In the genomic region with DNA sequence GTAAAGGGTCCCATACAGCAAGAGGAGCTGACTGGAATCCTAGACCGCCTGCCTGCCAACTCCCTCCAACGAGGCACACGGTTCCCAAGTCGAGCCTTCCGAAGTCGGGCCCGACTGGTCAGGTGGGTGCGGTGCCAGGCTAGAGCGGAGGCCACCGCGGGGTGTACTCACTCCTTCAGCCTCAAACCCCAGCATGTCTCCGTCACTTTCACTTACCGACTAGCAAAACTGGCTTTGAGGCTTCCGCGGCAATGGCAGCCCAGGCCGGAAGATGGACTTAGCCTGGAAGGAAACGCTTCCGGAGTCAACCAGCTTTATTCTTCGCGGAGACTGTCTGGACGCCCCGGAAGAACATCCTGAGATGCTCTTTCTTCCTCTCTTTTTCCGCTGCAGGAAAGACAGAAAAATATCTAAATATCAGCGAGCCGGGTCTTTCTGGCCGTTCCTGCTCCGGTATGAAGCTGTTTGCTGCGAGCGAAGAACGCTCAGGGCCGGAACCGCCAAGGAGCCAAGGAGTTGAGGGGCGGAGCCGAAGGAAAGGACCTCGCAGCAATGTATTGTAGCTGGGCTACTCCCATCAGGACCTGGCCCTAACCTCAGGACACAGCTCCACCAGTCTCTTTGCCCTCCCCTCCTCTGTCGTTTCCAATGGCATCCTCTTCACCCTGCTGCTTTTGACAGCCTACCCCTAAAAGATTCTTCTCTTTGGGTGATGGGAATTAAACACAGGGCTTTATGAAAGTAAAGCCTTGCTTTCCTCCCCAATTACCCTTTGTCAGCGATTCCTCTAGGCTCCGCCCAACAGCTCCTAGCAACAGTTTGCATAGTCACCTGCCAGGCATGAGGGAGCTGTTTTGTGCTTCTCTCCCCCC, we compare ENCODE assay signal across 8 mouse cellular contexts. TPM values are rescaled to one million over a fixed set of nuclear protein-coding genes. Genes with fewer than 3 reads are reported as not detected.
DNase-seq lines count a peak whose midpoint lies in the region; ATAC-seq and TF ChIP-seq lines count a peak whose summit lies in the region.

No protein-coding gene starts in this region.

- H3K79me2 ChIP-seq in liver, adult 2 months (ENCODE audit: control insufficient read depth, insufficient read depth, low read length) = peaks cover 3% of the 10 kb centered on the region; the same call in 1 of the 2 replicates

- no peaks in the 10 kb centered on the region for H3K27me3 ChIP-seq in heart, embryonic 12.5 days (replicated peaks)
- H3K27me3 ChIP-seq in kidney, postnatal 0 days (ENCODE audit: insufficient read depth, low read length) = no peaks in the 10 kb centered on the region
- H3K27me3 ChIP-seq in liver, adult 2 months (ENCODE audit: control insufficient read depth, insufficient read depth, low read length) = no peaks in the 10 kb centered on the region

- H3K9ac ChIP-seq in heart, embryonic 12.5 days = peak overlapping the region; percentile 78
- peak overlapping the region; percentile 72 for H3K9ac ChIP-seq in kidney, postnatal 0 days (ENCODE audit: low read depth, low read length)
- peak overlapping the region; percentile 89 for H3K9ac ChIP-seq in liver, adult 2 months (ENCODE audit: low read depth, low read length)

- H3K4me3 ChIP-seq in brown adipose tissue, adult 24 weeks (ENCODE audit: insufficient read depth, low read depth, low read length) = peak overlapping the region; percentile 95
- peak overlapping the region; percentile 75 for H3K4me3 ChIP-seq in heart, embryonic 12.5 days
- H3K4me3 ChIP-seq in kidney, postnatal 0 days (replicated peaks; ENCODE audit: low read depth, low read length) = peak overlapping the region; percentile 62
- H3K4me3 ChIP-seq in liver, adult 2 months (ENCODE audit: insufficient read depth, low read depth, low read length) = peak overlapping the region; percentile 88

- H3K27ac ChIP-seq in brown adipose tissue, adult 24 weeks (replicated peaks; ENCODE audit: low read depth, low read length) = peak overlapping the region; percentile 88
- peak overlapping the region; percentile 89 for H3K27ac ChIP-seq in heart, embryonic 12.5 days (ENCODE audit: poor library complexity, severe bottlenecking)
- H3K27ac ChIP-seq in kidney, postnatal 0 days = peak overlapping the region; percentile 96
- H3K27ac ChIP-seq in liver, adult 2 months (replicated peaks; ENCODE audit: insufficient read depth, low read depth, low read length) = peak overlapping the region; percentile 62

- no peaks in the 10 kb centered on the region for H3K9me3 ChIP-seq in heart, embryonic 12.5 days (replicated peaks)
- H3K9me3 ChIP-seq in kidney, postnatal 0 days (replicated peaks; ENCODE audit: low read length) = no peaks in the 10 kb centered on the region

- no peak for TF ChIP-seq CTCF in kidney, postnatal 0 days (IDR thresholded peaks at IDR 0.05; ENCODE audit: low read depth)
- no peak for TF ChIP-seq CTCF in liver, adult 2 months (IDR thresholded peaks at IDR 0.05; ENCODE audit: low read depth, low read length)

- under 1% methylated on average over 38 of the region's 38 CpGs for WGBS in heart, embryonic 12.5 days
- WGBS in kidney, postnatal 0 days = under 1% methylated on average over 38 of the region's 38 CpGs
- WGBS in liver, adult 2 months = under 1% methylated on average over 38 of the region's 38 CpGs

- H3K4me1 ChIP-seq in brown adipose tissue, adult 24 weeks (ENCODE audit: control insufficient read depth, insufficient read depth, insufficient read length, low read length) = peaks cover 4% of the 10 kb centered on the region; the same call in 1 of the 2 replicates
- H3K4me1 ChIP-seq in heart, embryonic 12.5 days (replicated peaks) = peaks cover 10% of the 10 kb centered on the region
- H3K4me1 ChIP-seq in kidney, postnatal 0 days (replicated peaks; ENCODE audit: insufficient read depth, low read length) = peaks cover 9% of the 10 kb centered on the region
- H3K4me1 ChIP-seq in liver, adult 2 months (ENCODE audit: control insufficient read depth, insufficient read depth, low read length) = 0 out of 2 replicates have a peak, but pooled peaks cover 2% of the 10 kb centered on the region

- TF ChIP-seq POLR2A in liver, adult 2 months (IDR thresholded peaks at IDR 0.05; ENCODE audit: extremely low read depth, insufficient read depth, low read length) = 0 out of 2 replicates have a peak, but pooled peaks have one; percentile 31

- peak; percentile 92 for DNase-seq in CD4-positive, CD25-positive, alpha-beta regulatory T cell, adult 2 months (ENCODE audit: low read depth, low spot score)
- DNase-seq in kidney, postnatal 0 days (ENCODE audit: low spot score) = peak; percentile 97
- peak; percentile 88 for DNase-seq in liver, adult 2 months (ENCODE audit: extremely low read depth, low read depth, low spot score)
- peak; percentile 84 for DNase-seq in spleen, postnatal 36 days (ENCODE audit: low spot score in 2 of 2)

- ATAC-seq in erythroid progenitor cell, adult 5-6 weeks (replicated peaks; ENCODE audit: low FRiP score, poor library complexity, severe bottlenecking) = peak; percentile 96
- peak; percentile 94 for ATAC-seq in heart, embryonic 12.5 days (ENCODE audit: insufficient number of reproducible peaks, low FRiP score)
- ATAC-seq in kidney, postnatal 0 days (replicated peaks; ENCODE audit: low FRiP score, low read depth) = peak; percentile 92
- peak; percentile 97 for ATAC-seq in monocyte, adult 5-6 weeks (replicated peaks; ENCODE audit: insufficient number of reproducible peaks, low FRiP score, low TSS enrichment, poor library complexity, severe bottlenecking)

- peak overlapping the region; percentile 81 for H3K4me2 ChIP-seq in heart, embryonic 12.5 days
- peak overlapping the region; percentile 75 for H3K4me2 ChIP-seq in kidney, postnatal 0 days (ENCODE audit: low read length)

- H3K36me3 ChIP-seq in heart, embryonic 12.5 days = peaks cover 20% of the 10 kb centered on the region
- H3K36me3 ChIP-seq in kidney, postnatal 0 days (ENCODE audit: insufficient read depth, low read length) = peaks cover 5% of the 10 kb centered on the region
- peaks cover 9% of the 10 kb centered on the region; the same call in 1 of the 2 replicates for H3K36me3 ChIP-seq in liver, adult 2 months (ENCODE audit: control insufficient read depth, insufficient read depth, low read length)

RNA-seq across cellular contexts. Expression of a gene that starts 8.1 kb away (rescaled TPM):
- 8.0 and 12.3 TPM in 2 replicates for polyA plus RNA-seq in brown adipose tissue, adult 24 weeks (2012; ENCODE audit: insufficient read depth, insufficient read length, missing spikeins)
- total RNA-seq in erythroid progenitor cell, adult 5-6 weeks (2015; ENCODE audit: low replicate concordance) = 37.8 and 40.7 TPM in 2 replicates
- total RNA-seq in erythroid progenitor cell, adult 5-6 weeks (2017; ENCODE audit: low replicate concordance) = 48.0 and 62.0 TPM in 2 replicates
- 14.6 and 17.5 TPM in 2 replicates for polyA plus RNA-seq in heart, embryonic 12.5 days (2016; fragmentation: Nextera tagmentation; extraction: Ambion mirVana)
- 8.5 and 8.9 TPM in 2 replicates for polyA plus RNA-seq in kidney, postnatal 0 days (2015; fragmentation: Nextera tagmentation; extraction: Ambion mirVana)
- 16.7 and 17.2 TPM in 2 replicates for total RNA-seq in liver, adult 2 months (2014; rRNA removed)
- 2.4 and 3.0 TPM in 2 replicates for polyA plus RNA-seq in liver, adult 2 months (2012; rRNA removed)
- 48.1 to 72.0 TPM (median 49.0 TPM) in 3 replicates for total RNA-seq in monocyte, adult 5-6 weeks (2017)

RNA-seq across cellular contexts. Expression of a gene that starts 12.1 kb away (rescaled TPM):
- 3.1 and 3.2 TPM in 2 replicates for polyA plus RNA-seq in brown adipose tissue, adult 24 weeks (2012; ENCODE audit: insufficient read depth, insufficient read length, missing spikeins)
- 5.4 and 9.2 TPM in 2 replicates for total RNA-seq in erythroid progenitor cell, adult 5-6 weeks (2015; ENCODE audit: low replicate concordance)
- 6.4 and 8.0 TPM in 2 replicates for total RNA-seq in erythroid progenitor cell, adult 5-6 weeks (2017; ENCODE audit: low replicate concordance)
- polyA plus RNA-seq in heart, embryonic 12.5 days (2016; fragmentation: Nextera tagmentation; extraction: Ambion mirVana) = 7.2 and 7.4 TPM in 2 replicates
- polyA plus RNA-seq in kidney, postnatal 0 days (2015; fragmentation: Nextera tagmentation; extraction: Ambion mirVana) = 3.5 and 4.8 TPM in 2 replicates
- 5.1 and 6.5 TPM in 2 replicates for total RNA-seq in liver, adult 2 months (2014; rRNA removed)
- 0.70 and 1.1 TPM in 2 replicates for polyA plus RNA-seq in liver, adult 2 months (2012; rRNA removed)
- 10.5 to 20.5 TPM (median 13.9 TPM) in 3 replicates for total RNA-seq in monocyte, adult 5-6 weeks (2017)

RNA-seq across cellular contexts. Expression of a gene that starts 12.1 kb away (rescaled TPM):
- 6.8 and 8.7 TPM in 2 replicates for polyA plus RNA-seq in brown adipose tissue, adult 24 weeks (2012; ENCODE audit: insufficient read depth, insufficient read length, missing spikeins)
- total RNA-seq in erythroid progenitor cell, adult 5-6 weeks (2015; ENCODE audit: low replicate concordance) = 6.5 and 14.3 TPM in 2 replicates
- 13.2 and 22.3 TPM in 2 replicates for total RNA-seq in erythroid progenitor cell, adult 5-6 weeks (2017; ENCODE audit: low replicate concordance)
- 4.7 and 5.4 TPM in 2 replicates for polyA plus RNA-seq in heart, embryonic 12.5 days (2016; fragmentation: Nextera tagmentation; extraction: Ambion mirVana)
- 5.0 and 5.3 TPM in 2 replicates for polyA plus RNA-seq in kidney, postnatal 0 days (2015; fragmentation: Nextera tagmentation; extraction: Ambion mirVana)
- 8.2 and 8.5 TPM in 2 replicates for total RNA-seq in liver, adult 2 months (2014; rRNA removed)
- polyA plus RNA-seq in liver, adult 2 months (2012; rRNA removed) = 0.88 and 1.1 TPM in 2 replicates
- 34.4 to 36.5 TPM (median 35.6 TPM) in 3 replicates for total RNA-seq in monocyte, adult 5-6 weeks (2017)

RNA-seq across cellular contexts. Expression of a gene that starts 12.2 kb away (rescaled TPM):
- polyA plus RNA-seq in brown adipose tissue, adult 24 weeks (2012; ENCODE audit: insufficient read depth, insufficient read length, missing spikeins) = 16.6 and 26.6 TPM in 2 replicates
- 5.4 and 5.9 TPM in 2 replicates for total RNA-seq in erythroid progenitor cell, adult 5-6 weeks (2015; ENCODE audit: low replicate concordance)
- 15.4 and 21.3 TPM in 2 replicates for total RNA-seq in erythroid progenitor cell, adult 5-6 weeks (2017; ENCODE audit: low replicate concordance)
- 37.2 and 39.2 TPM in 2 replicates for polyA plus RNA-seq in heart, embryonic 12.5 days (2016; fragmentation: Nextera tagmentation; extraction: Ambion mirVana)
- 28.3 and 30.5 TPM in 2 replicates for polyA plus RNA-seq in kidney, postnatal 0 days (2015; fragmentation: Nextera tagmentation; extraction: Ambion mirVana)
- total RNA-seq in liver, adult 2 months (2014; rRNA removed) = 18.2 and 19.1 TPM in 2 replicates
- 3.4 and 4.0 TPM in 2 replicates for polyA plus RNA-seq in liver, adult 2 months (2012; rRNA removed)
- 36.5 to 57.2 TPM (median 42.7 TPM) in 3 replicates for total RNA-seq in monocyte, adult 5-6 weeks (2017)

Comparison
In these comparisons a context has a peak if more than half of its experiments do, and no peak if none do; other contexts are left out.
1. Peak in every context shown above with its lines: DNase-seq, ATAC-seq, H3K4me3 ChIP-seq and H3K27ac ChIP-seq.